Mouse (Mus musculus): ENCODE measurements around the gene Smim5.
"Not testable (repeated sequence)": the region's sequence is repeated elsewhere in the genome, so short reads cannot be mapped to it uniquely, and the experiment has no call there.

The Smim5 gene

GRCm38 (mm10) chr11:115899486-115900266 lies at the start of gene Smim5:
Gene Smim5, plus strand, starts transcription at chr11:115899966.
- no peak for DNase-seq

- no peak for DNase-seq
These were observed 45.1 kb upstream of the Smim5 start for GRCm38 (mm10) chr11:115854674-115855073.

DNA sequence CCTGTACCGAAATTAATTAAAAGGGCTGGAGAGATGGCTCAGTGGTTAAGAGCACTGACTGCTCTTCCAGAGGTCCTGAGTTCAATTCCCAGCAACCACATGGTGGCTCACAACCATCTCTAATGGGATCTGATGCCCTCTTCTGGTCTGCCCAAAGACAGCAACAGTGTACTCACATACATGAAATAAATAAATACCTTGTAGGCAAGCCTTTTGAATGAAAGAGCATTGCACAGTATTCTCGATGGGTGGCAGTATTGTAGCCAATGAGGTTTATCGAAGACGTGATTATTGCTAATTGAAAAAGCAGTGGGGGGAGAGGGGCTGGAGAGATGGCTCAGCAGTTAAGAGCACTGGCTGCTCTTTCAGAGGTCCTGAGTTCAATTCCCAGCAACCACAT lies 42.6 kb upstream of the Smim5 start:
- DNase-seq: not testable (repeated sequence)

GRCm38 (mm10) chr11:115857936-115858335 lies 41.8 kb upstream of the Smim5 start:
- no peak for DNase-seq

DNA sequence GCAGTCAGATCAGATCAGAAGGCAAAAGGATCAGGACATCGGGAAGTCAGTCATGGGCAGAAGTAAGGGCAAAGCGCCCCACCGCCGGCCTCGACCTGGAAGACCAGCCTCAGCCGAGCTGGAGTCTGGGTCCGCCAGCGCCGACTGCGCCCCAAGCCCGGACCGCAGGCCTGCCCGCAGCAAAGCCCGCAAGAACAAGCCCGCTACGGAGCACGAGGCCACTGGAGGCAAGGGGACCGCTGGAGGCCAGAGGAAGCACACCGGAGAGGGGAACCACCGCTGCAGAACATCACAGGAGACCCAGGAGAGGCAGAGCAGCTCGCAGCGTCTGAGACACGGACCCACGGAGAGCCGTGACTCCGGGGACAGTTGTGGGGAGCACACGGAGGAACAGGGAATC lies 41.4 kb upstream of the Smim5 start, which contains the start of gene Myo15b:
Gene Myo15b, plus strand, starts transcription at position 53 of the 400 bp plus-strand sequence.
- no peak for DNase-seq

DNA sequence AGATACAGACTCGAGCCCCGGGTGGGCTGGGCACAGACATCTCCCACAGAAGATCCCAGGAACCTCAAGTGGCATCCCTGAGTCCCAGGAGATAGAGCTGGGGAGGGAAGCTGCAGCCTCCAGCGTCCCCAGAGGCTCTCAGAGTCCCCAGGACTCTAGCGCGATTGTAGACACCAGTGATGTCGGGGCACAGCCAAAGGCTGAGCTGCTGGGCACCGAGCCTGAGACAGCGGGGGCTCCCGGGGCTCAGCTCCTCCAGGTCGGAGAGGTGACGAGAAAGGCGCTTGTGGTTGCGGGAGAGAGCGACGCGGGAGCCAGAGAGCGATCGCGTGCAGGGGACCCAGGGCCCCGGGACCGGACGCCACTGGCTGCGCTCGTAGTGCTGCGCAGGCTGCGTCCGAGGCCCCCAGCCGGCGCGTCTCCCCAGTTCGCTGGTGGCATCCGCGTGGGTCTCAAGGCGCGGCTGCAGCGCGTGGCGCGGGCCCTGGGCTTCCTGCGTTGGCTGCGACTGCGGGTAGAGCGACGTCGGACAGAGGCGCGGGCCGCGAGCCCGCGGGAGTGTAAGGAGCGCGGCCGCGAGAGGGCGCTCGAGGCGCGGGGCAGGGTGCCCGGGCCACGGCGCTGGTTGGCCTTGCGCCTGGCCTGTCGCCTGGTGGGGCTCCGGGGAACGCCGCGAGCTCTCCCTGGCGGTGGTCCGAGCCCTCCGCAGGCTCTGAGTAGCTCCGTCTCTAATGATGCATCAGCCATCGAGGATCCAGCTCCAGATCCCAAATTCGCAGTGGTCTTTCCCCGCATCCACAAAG lies 40.4 kb upstream of the Smim5 start:
- peak; percentile 56 for DNase-seq

- DNase-seq: no peak
These were observed 35.9 kb upstream of the Smim5 start for GRCm38 (mm10) chr11:115863895-115864294.

GRCm38 (mm10) chr11:115869393-115869792 lies 30.4 kb upstream of the Smim5 start:
- no peak for DNase-seq

- no peak for DNase-seq
These were observed 27.3 kb upstream of the Smim5 start for GRCm38 (mm10) chr11:115872437-115872836.

- no peak for DNase-seq
These were observed 23.8 kb upstream of the Smim5 start for GRCm38 (mm10) chr11:115875935-115876334.

GRCm38 (mm10) chr11:115876438-115876837 lies 23.3 kb upstream of the Smim5 start:
- DNase-seq: no peak

DNA sequence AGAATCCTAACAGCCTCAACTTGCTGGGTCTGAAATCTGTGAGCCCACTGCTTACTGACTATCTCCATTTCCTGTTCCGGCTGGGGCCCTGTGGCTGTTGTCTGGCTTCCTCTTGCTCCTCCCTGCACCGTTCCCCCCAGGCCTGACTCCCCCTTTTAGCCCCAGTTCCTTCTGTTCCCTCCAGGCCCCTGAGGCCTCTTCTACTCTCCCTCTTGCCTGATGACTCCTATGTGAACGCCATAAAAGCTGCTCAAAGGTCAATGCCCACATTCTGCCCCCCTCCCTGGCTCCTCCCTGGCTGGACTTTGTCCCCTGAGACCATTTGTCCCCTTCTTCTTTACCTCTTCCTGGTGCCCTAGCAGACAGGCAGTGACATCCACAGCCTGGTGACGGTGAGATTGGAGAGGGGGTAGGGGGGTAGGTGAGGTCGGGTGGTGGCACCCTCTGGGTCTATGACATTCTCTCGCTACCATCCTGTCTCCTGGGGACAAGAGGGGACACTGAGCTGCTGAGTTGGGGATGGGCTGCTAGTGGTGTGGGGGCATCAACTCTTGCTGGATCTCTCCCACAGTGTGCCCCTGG lies 22.5 kb upstream of the Smim5 start:
- DNase-seq: no peak

- DNase-seq: no peak
These were observed 21.7 kb upstream of the Smim5 start for GRCm38 (mm10) chr11:115878071-115878470.

- no peak for DNase-seq
These were observed 18.8 kb upstream of the Smim5 start for GRCm38 (mm10) chr11:115881002-115881401.

GRCm38 (mm10) chr11:115883251-115883650 lies 16.5 kb upstream of the Smim5 start:
- DNase-seq: no peak

DNA sequence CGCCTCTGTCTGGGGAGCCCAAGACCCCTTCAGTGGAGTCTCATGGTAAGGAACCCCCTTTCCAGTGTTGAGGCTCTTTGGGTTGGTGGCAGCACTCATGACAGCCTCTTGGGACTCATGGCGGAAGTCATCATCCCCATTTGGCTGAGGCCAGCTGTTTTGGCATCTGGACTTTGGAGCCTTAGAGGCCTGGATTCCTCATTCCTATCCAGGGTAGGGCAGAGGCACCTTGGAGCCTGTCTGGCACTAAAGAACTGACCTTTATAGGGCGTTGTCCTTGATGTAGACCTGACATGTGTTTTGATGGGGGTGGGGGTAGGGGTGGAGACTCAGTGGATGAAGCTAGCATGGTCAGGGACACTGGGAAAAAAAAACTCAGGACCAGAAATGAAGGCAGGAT lies 15.4 kb upstream of the Smim5 start:
- no peak for DNase-seq

DNA sequence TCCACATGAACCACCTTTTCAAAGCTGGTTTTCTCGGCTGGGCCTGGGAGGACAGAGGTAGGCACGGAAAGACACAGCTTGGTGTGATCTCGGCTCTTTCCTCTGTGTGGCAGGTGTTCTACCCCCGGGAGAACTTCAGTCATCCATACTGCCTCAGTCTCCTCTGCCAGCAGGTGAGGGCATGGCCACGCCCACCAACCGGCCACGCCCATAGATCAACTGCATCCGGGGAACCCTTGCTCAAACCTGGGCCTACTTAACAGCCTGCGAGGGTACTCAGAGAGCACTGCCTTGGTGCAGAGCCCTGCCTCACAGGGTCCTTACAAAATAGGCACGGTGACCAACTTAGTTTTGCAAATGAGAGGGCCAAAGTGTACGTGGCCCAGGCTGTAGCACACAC lies 14.5 kb upstream of the Smim5 start:
- no peak for DNase-seq

- no peak for DNase-seq
These were observed 13.3 kb upstream of the Smim5 start for GRCm38 (mm10) chr11:115886446-115886845.

DNA sequence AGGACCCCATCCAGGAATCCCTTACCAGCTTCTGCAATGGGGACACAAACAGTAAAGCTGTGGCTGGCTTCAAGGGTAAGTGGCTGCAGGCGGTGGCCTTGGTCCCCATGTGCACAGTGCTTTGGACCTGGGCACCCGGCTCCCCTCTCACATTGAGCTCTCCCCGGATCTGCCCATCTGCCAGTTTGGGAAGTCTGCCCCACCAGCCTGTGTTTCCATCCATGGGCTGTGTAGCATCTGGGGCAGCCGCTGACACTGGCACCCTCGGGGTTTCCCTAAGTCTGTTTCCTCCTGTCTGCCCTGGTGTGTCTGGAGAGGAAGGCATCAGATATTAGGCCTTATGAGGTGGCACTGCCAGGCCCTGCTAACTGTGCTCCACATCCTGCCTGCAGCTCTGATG lies 11.7 kb upstream of the Smim5 start:
- no peak for DNase-seq

GRCm38 (mm10) chr11:115889159-115889558 lies 10.6 kb upstream of the Smim5 start:
- no peak for DNase-seq

DNA sequence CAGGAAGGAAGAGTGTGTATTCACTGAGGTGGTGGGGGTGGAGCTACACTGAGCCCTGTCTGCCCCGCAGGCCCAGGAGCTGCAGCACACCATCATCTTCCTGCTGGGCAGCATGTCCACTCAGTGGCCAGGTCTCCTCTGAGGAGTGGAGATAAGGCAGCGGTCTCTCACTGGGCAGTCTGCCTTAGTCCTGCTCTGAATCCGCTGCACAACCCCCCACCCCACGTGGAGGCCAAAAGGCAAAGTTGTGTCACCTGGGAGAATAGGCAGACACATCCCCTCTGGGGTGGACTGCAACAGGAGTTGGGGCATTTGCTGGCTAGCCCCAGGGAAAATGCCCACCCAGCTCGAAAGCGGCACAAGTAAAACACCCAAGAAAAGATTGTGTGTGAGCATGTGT lies 7.6 kb upstream of the Smim5 start:
- no peak for DNase-seq

- DNase-seq: no peak
These were observed 6.7 kb upstream of the Smim5 start for GRCm38 (mm10) chr11:115893071-115893470.

DNA sequence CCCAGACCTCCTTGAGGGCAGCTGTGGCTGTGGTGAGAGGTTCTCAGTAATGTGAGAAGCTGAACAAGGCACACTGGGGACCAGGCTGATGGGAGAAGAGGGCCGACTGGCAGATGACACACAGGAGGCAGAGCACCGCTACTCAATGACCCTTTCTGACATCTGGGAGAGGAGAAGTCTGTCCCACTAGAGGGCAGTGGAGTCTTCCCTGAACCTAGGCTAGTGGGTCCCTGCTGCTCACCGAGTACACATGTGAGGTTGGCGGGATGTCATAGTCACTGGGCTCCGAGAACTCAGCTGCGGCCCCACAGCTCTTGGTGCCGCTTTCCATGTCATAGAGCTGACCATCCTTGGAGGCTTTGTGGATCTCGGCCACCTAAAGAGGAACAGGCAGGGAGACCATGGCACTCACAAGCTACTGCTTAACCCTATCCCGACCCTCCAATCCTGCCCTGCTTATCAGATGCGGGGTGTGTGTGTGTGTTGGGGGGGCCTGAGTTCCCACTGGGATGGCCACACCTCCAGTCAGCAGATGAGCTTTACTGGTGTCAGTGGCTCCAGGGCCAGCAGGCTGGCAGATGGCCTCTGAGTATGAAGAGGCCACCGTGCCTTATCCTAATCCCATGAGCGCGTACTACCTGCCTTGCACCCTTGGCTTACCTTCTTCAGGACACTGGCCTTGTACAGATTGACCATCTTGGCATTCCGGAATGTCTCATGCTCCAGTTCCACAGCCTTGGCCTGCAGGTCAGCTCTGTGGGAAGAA lies 4.8 kb upstream of the Smim5 start:
- DNase-seq: peak; percentile 47

Measured in cerebellum, adult 9-11 months (tissue).